Mouse (Mus musculus): Measurements from ENCODE around the gene Crip2. TPM values are rescaled to one million over a fixed set of nuclear protein-coding genes. Genes with fewer than 3 reads are reported as not detected.
A peak's percentile ranks its signal among the peaks of the same experiment; 100 is the strongest.

Gene Crip2
- polyA plus RNA-seq, 1 experiment = 66.2 TPM

DNA sequence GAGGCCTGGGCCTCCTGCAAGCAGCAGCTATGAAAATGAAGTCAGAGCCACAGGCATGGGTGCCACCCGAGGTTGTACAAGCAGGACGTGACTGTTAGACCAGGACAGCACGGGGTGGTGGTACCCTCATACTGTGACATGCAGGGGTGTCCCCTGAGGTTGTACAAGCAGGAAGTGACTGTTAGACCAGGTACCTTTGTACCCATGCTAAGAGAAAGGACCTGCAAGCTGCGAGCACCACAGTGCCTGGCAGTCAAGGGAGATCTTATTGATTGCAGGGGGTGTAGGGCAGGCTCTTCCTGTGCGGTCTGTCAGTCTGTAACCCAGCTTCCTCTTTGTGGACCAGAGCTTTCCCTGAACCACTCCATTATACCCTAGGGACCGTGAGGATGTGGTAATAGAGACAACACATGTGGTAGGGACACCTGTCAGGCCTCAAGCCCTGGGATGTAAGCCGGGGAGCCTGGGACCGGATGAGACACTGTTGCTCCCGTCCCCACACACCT is 28.0 kb downstream of the Crip2 start:
- DNase-seq = no peak
- Histone ChIP-seq H3K4me1 (ENCODE audit: control insufficient read depth, insufficient read depth, low read length) (peaks cover 9% of the 10 kb centered on the region), H3K4me3 (replicated peaks; ENCODE audit: insufficient read depth, low read depth, low read length) (no peak overlapping the region), H3K27ac (ENCODE audit: insufficient read depth, low read length) (no peak overlapping the region), H3K27me3 (ENCODE audit: control insufficient read depth, insufficient read depth, low read length) (no peaks in the 10 kb centered on the region)
- no peak for TF ChIP-seq CTCF (IDR thresholded peaks at IDR 0.05; ENCODE audit: borderline replicate concordance, insufficient read depth, low read depth, low read length)
- TF ChIP-seq POLR2A (IDR thresholded peaks at IDR 0.05; ENCODE audit: borderline replicate concordance, insufficient read depth, low read length) = no peak
- WGBS = 82% methylated on average over 9 of the region's 9 CpGs

DNA sequence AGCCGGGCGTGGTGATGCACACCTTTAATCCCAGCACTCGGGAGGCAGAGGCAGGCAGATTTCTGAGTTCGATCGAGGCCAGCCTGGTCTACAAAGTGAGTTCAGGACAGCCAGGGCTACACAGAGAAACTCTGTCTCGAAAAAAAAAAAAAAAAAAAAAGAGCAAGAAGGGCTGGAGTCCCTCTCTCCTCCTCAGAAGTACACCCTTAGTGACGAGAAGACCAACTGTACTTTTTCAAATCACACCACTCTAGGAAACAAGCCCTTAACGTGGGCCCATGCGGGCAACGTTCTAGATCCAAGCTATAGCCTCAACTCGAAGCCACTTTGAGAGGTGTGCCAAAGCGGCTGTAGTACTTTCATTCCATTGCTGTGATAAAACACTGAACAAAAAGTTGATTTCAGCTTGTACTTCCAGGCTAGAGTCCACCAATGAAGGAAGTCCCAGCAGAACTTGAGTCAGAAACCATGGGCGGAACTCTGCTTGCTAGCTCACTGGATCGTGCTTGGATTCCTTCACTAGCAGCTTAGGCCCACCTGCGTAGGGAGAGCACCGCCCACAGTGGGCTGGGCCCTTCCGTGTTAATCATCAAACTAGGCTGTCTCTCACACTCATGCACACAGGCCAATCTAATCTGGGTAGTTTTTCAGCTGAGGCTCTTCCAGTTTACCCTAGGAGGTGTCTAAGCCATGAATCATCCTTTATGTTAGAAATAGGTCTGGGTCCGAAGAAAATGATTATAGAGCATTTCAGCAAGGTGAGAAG is 37.1 kb downstream of the Crip2 start:
- no peak overlapping the region for H3K27ac ChIP-seq (ENCODE audit: insufficient read depth, low read length)
- H3K4me3 ChIP-seq (replicated peaks; ENCODE audit: insufficient read depth, low read depth, low read length) = no peak overlapping the region
- H3K4me1 ChIP-seq (ENCODE audit: control insufficient read depth, insufficient read depth, low read length) = no peaks in the 10 kb centered on the region
- DNase-seq = no peak
- 88% methylated on average over 18 of the region's 18 CpGs for WGBS
- TF ChIP-seq POLR2A (IDR thresholded peaks at IDR 0.05; ENCODE audit: borderline replicate concordance, insufficient read depth, low read length) (no peak), CTCF (IDR thresholded peaks at IDR 0.05; ENCODE audit: borderline replicate concordance, insufficient read depth, low read depth, low read length) (no peak)
- H3K27me3 ChIP-seq (ENCODE audit: control insufficient read depth, insufficient read depth, low read length) = no peaks in the 10 kb centered on the region

DNA sequence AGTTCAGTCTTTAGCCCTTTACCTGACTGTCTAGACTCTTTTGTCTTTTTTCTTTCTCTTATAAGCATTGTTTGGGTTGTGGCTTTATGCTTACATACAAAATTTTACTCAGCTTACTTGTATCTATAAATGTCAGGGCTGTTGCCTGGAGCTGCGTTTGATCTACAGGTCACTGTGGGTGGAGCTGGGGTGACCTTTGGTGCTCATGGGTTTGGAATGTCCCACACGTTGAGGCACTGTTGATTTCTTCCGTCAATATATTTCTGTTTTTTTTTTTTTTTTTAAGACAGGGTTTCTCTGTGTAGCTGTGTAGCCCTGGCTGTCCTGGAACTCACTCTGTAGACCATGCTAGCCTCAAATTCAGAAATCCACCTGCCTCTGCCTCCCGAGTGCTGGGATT is 41.0 kb downstream of the Crip2 start:
- no peaks in the 10 kb centered on the region for H3K4me1 ChIP-seq (ENCODE audit: control insufficient read depth, insufficient read depth, low read length)
- 76% methylated on average over 4 of the region's 4 CpGs for WGBS
- no peak for DNase-seq
- no peaks in the 10 kb centered on the region for H3K27me3 ChIP-seq (ENCODE audit: control insufficient read depth, insufficient read depth, low read length)
- H3K4me3 ChIP-seq (replicated peaks; ENCODE audit: insufficient read depth, low read depth, low read length) = no peak overlapping the region
- H3K27ac ChIP-seq (ENCODE audit: insufficient read depth, low read length) = no peak overlapping the region
- TF ChIP-seq CTCF (IDR thresholded peaks at IDR 0.05; ENCODE audit: borderline replicate concordance, insufficient read depth, low read depth, low read length) (no peak), POLR2A (IDR thresholded peaks at IDR 0.05; ENCODE audit: borderline replicate concordance, insufficient read depth, low read length) (no peak)

DNA sequence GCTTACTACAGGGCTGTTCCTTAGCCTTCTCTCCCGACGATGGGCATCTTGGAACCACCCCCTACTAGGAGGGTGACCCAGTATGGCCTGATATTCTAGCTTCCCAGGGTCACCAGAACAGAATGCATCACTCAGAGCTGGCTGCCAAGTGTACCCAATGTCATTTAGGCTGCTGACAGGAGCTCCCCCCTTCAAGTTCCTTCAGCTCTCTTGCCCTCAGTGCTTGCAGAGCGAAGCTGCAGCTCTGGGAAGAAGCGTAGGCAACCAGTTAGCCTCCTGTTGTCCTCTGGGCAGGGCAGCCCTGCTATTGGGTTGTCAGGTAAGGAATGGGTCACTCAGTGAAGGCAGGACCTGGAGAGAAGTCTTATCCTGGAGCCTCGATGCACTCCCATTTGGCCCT is 44.9 kb downstream of the Crip2 start:
- no peak for DNase-seq
- H3K4me1 ChIP-seq (ENCODE audit: control insufficient read depth, insufficient read depth, low read length) = peaks cover 12% of the 10 kb centered on the region; the same call in 1 of the 2 replicates
- TF ChIP-seq CTCF (IDR thresholded peaks at IDR 0.05; ENCODE audit: borderline replicate concordance, insufficient read depth, low read depth, low read length) = no peak
- TF ChIP-seq POLR2A (IDR thresholded peaks at IDR 0.05; ENCODE audit: borderline replicate concordance, insufficient read depth, low read length) = no peak
- 60% methylated on average over 5 of the region's 5 CpGs for WGBS
- no peak overlapping the region for H3K27ac ChIP-seq (ENCODE audit: insufficient read depth, low read length)
- H3K4me3 ChIP-seq (replicated peaks; ENCODE audit: insufficient read depth, low read depth, low read length) = no peak overlapping the region
- no peaks in the 10 kb centered on the region for H3K27me3 ChIP-seq (ENCODE audit: control insufficient read depth, insufficient read depth, low read length)

DNA sequence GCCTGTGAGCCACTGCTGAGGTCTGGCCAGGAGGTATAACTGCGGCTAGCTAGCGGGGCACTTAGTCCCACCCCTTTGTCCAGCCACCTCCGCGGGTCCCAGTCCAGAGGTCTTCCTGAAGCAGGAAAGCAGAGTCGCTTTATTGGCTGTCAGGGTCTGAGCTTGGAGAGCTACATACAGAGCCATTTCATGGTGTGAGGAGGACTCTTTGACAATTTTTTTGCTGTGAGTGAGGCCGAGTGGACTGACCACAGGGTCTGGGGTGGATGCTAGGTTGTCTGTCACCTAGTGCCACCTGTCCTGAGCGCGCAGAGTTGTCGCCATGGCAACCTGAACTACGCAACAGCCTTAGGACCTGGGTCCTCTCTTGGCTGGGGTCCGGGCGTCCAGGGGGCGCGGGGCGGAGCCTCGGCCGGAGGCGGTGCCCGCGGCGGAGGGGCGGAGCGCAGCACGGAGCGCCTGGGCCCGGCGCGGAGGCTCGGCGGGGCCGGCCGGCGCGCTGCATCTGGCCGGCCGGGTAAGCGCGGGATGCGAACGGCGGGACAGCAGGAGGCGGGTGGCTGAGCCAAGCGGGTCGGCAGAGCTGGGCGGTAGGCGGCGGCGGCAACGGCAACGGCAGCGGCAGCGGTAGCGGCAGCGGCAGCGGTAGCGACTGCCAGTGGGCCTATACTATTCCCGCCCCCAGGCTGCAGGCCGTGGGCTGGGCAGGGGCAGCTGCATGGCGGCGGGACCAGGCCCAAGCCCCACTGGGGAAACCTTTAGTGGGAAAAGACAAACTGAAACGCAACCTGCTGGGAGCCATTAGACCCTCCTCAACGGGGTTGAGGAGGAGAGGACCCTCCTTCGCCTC is 45.6 kb downstream of the Crip2 start, which contains the start of gene Tmem121:
Tmem121 (plus strand) TSS at position 489 of the 850 bp plus-strand sequence.
- DNase-seq = peak; percentile 60 to 72
- TF ChIP-seq POLR2A (IDR thresholded peaks at IDR 0.05; ENCODE audit: borderline replicate concordance, insufficient read depth, low read length) (0 out of 2 replicates have a peak, but pooled peaks have one; percentile 18), CTCF (IDR thresholded peaks at IDR 0.05; ENCODE audit: borderline replicate concordance, insufficient read depth, low read depth, low read length) (no peak)
- H3K27me3 ChIP-seq (ENCODE audit: control insufficient read depth, insufficient read depth, low read length) = no peaks in the 10 kb centered on the region
- under 1% methylated on average over 63 of the region's 63 CpGs for WGBS
- peaks cover 12% of the 10 kb centered on the region; the same call in 1 of the 2 replicates for H3K4me1 ChIP-seq (ENCODE audit: control insufficient read depth, insufficient read depth, low read length)
- H3K27ac ChIP-seq (ENCODE audit: insufficient read depth, low read length) = no peak within 1 kb of the TSS; the same call in 1 of the 2 replicates
- peak within 1 kb of the TSS; percentile 86 for H3K4me3 ChIP-seq (replicated peaks; ENCODE audit: insufficient read depth, low read depth, low read length)

DNA sequence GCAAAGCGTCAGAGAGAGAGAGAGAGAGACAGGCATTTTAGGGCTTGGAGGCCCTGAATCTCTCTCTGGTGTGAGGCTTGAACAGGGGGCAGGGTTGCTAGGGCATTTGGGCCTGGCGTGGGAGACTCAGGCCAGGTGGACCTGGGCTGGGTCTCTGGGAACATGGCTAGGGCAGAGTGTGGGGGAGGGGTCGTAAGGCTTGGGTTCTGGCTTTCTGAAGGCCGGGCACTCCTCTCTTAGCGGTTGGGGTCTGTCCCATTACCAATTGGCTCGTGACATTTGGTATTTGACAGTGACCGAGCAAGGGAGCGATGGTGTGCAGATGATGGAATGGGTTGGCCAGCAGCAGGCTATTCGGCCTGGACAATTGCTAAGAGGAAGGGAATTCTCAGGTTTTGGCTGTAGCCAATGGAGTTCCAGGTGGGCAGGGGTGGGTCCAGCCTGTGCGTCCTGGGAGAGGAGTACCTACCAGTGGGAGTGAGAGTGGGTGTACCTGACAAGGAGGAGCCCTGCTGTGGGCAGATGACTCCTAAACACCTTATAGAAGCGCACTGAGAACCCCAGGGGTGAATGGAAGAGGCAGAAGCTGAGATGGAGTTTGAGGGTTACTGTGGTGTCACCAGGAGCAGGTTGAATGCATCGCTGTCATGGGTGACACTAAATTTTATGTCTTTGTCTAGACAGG is 46.4 kb downstream of the Crip2 start:
- Histone ChIP-seq H3K27ac (ENCODE audit: insufficient read depth, low read length) (no peak overlapping the region; the same call in 1 of the 2 replicates), H3K4me1 (ENCODE audit: control insufficient read depth, insufficient read depth, low read length) (peaks cover 12% of the 10 kb centered on the region; the same call in 1 of the 2 replicates), H3K4me3 (replicated peaks; ENCODE audit: insufficient read depth, low read depth, low read length) (peak overlapping the region; percentile 86), H3K27me3 (ENCODE audit: control insufficient read depth, insufficient read depth, low read length) (no peaks in the 10 kb centered on the region)
- peak; percentile 29 to 40 for DNase-seq
- 25% methylated on average over 12 of the region's 12 CpGs for WGBS
- TF ChIP-seq POLR2A (IDR thresholded peaks at IDR 0.05; ENCODE audit: borderline replicate concordance, insufficient read depth, low read length) (no peak), CTCF (IDR thresholded peaks at IDR 0.05; ENCODE audit: borderline replicate concordance, insufficient read depth, low read depth, low read length) (no peak)

DNA sequence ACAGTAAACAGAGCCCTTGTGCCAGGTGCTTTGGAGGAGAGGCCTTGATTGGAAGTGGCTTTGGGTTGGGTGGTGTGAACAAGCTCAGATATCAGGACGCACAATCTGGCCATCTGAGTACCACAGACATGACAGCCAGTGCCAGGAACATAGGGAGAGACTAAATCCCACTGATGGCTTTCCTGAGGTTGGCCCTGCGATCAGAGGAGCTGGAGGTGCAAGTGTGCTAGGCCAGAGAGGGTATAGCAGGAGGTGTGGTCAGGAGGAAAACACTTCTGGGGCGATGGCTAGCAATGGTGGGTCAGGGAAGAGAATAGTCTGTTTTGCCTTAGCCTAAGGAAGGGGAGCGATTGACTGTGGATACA is 47.0 kb downstream of the Crip2 start:
- Histone ChIP-seq H3K27ac (ENCODE audit: insufficient read depth, low read length) (no peak overlapping the region), H3K4me1 (ENCODE audit: control insufficient read depth, insufficient read depth, low read length) (peaks cover 12% of the 10 kb centered on the region; the same call in 1 of the 2 replicates), H3K4me3 (replicated peaks; ENCODE audit: insufficient read depth, low read depth, low read length) (peak overlapping the region; percentile 86), H3K27me3 (ENCODE audit: control insufficient read depth, insufficient read depth, low read length) (no peaks in the 10 kb centered on the region)
- peak; percentile 29 to 48 for DNase-seq
- WGBS = 32% methylated on average over 4 of the region's 4 CpGs
- TF ChIP-seq CTCF (IDR thresholded peaks at IDR 0.05; ENCODE audit: borderline replicate concordance, insufficient read depth, low read depth, low read length) (no peak), POLR2A (IDR thresholded peaks at IDR 0.05; ENCODE audit: borderline replicate concordance, insufficient read depth, low read length) (no peak)
